Mouse (Mus musculus) CH12F3 (cell line): Measurements from ENCODE around the gene Tpst2.

Experiments used
- in situ Hi-C: fragments of 300-500 bp; cut with MboI; formaldehyde crosslinking; loops from 2 replicates; pipeline ENCODE4 v1.14.3; 2020; ENCODE audit warnings: low sequenced_read_pairs

Tpst2 gene

GRCm38 (mm10) chr5:112325546-112326445, 49.3 kb downstream of the Tpst2 start, which contains the start of gene Tfip11:
Gene Tfip11 (plus strand): TSS chr5:112326358.
- in situ Hi-C loops, result loop anchor here (10.0 kb wide), 1 partner anchor 81 kb away; no protein-coding TSS in a partner anchor

- in situ Hi-C loops, result loop anchor here (10.0 kb wide), 1 partner anchor 82 kb away; no protein-coding TSS in a partner anchor
These were observed 50.0 kb downstream of the Tpst2 start for GRCm38 (mm10) chr5:112326446-112327009.

GRCm38 (mm10) chr5:112327854-112328253, 51.4 kb downstream of the Tpst2 start:
- in situ Hi-C loops, result loop anchor here (10.0 kb wide), 1 partner anchor 83 kb away; no protein-coding TSS in a partner anchor

- in situ Hi-C loops, result loop anchor here (10.0 kb wide), 1 partner anchor 85 kb away; no protein-coding TSS in a partner anchor
These were observed 53.5 kb downstream of the Tpst2 start for GRCm38 (mm10) chr5:112329805-112330564.

GRCm38 (mm10) chr5:112335473-112335872, 59.0 kb downstream of the Tpst2 start:
- in situ Hi-C loops, result no loop called here

- in situ Hi-C loops, result no loop called here
These were observed 60.5 kb downstream of the Tpst2 start for GRCm38 (mm10) chr5:112337004-112337403.

- in situ Hi-C loops, result no loop called here
These were observed 62.7 kb downstream of the Tpst2 start for GRCm38 (mm10) chr5:112339215-112339614.

- in situ Hi-C loops, result no loop called here
These were observed 66.1 kb downstream of the Tpst2 start, which contains the start of the genes Srrd and Hps4 for GRCm38 (mm10) chr5:112342463-112343204. Gene Srrd (minus strand): TSS chr5:112343040. Gene Hps4 (plus strand): TSS chr5:112343083.

- in situ Hi-C loops, result no loop called here
These were observed 66.7 kb downstream of the Tpst2 start for GRCm38 (mm10) chr5:112343205-112343595.

GRCm38 (mm10) chr5:112344092-112344960, 67.8 kb downstream of the Tpst2 start:
- in situ Hi-C loops, result no loop called here

- in situ Hi-C loops, result no loop called here
These were observed 69.9 kb downstream of the Tpst2 start for GRCm38 (mm10) chr5:112346211-112346965.

GRCm38 (mm10) chr5:112349169-112349568, 72.7 kb downstream of the Tpst2 start:
- in situ Hi-C loops, result no loop called here

GRCm38 (mm10) chr5:112355493-112355892, 79.0 kb downstream of the Tpst2 start:
- in situ Hi-C loops, result no loop called here

GRCm38 (mm10) chr5:112355910-112356309, 79.4 kb downstream of the Tpst2 start, which contains the start of gene Gm6583:
Gene Gm6583 (minus strand): TSS chr5:112356033.
- in situ Hi-C loops, result no loop called here

- in situ Hi-C loops, result no loop called here
These were observed 79.8 kb downstream of the Tpst2 start for GRCm38 (mm10) chr5:112356322-112356721.

- in situ Hi-C loops, result no loop called here
These were observed 83.0 kb downstream of the Tpst2 start for GRCm38 (mm10) chr5:112359520-112359919.

- in situ Hi-C loops, result no loop called here
These were observed 83.6 kb downstream of the Tpst2 start for GRCm38 (mm10) chr5:112360077-112360476.

- in situ Hi-C loops, result no loop called here
These were observed 87.8 kb downstream of the Tpst2 start for GRCm38 (mm10) chr5:112364184-112364797.
